Mouse (Mus musculus) erythroblast, adult 5-6 weeks (primary cell): ENCODE measurements around the gene Tnks1bp1. TPM values are rescaled to one million over a fixed set of nuclear protein-coding genes. Genes with fewer than 3 reads are reported as not detected.

Source experiments
- ATAC-seq: replicated peaks from 2 replicates; pipeline ENCODE4 v1.8.0; 2016; ENCODE audit warnings: moderate number of reproducible peaks, mild to moderate bottlenecking, moderate TSS enrichment, inconsistent platforms; ENCODE audit not compliant: poor library complexity, low FRiP score, severe bottlenecking
- total RNA-seq, 2 experiments: library from RNA; stranded (forward) in 1 of 2; stranded (reverse) in 1 of 2; fragments of 150-400 nt in 1 of 2; fragments of 200-764, 138-1000 nt in 1 of 2; gene quantifications; 2 replicates each; pipeline versions ENCODE4 v1.2.3 to v1.2.4; 2015 to 2017; ENCODE audit warnings: low replicate concordance in 2 of 2

Gene Tnks1bp1
- total RNA-seq, 2 experiments from 2014 or later: 1.2 TPM; not detected in 1

GRCm38 (mm10) chr2:85037047-85038026 lies 10.5 kb upstream of the Tnks1bp1 start, which contains the start of the genes Ssrp1 and P2rx3:
Ssrp1 (plus strand) TSS chr2:85037234.
P2rx3 (minus strand) TSS chr2:85037462.
- ATAC-seq: peak; percentile 89

- ATAC-seq: no peak
Measured at GRCm38 (mm10) chr2:85038336-85038735, 9.5 kb upstream of the Tnks1bp1 start.

GRCm38 (mm10) chr2:85043623-85044022 lies 4.2 kb upstream of the Tnks1bp1 start:
- no peak for ATAC-seq

GRCm38 (mm10) chr2:85046222-85046621 lies 1.6 kb upstream of the Tnks1bp1 start:
- no peak for ATAC-seq

- no peak for ATAC-seq
Measured at GRCm38 (mm10) chr2:85047081-85047480, 741 bp upstream of the Tnks1bp1 start.

GRCm38 (mm10) chr2:85048168-85048751 lies 438 bp downstream of the Tnks1bp1 start:
- no peak for ATAC-seq

- ATAC-seq: no peak
Measured at GRCm38 (mm10) chr2:85049277-85049676, 1.5 kb downstream of the Tnks1bp1 start.

GRCm38 (mm10) chr2:85050001-85050634 lies 2.3 kb downstream of the Tnks1bp1 start:
- ATAC-seq: no peak

- no peak for ATAC-seq
Measured at GRCm38 (mm10) chr2:85050746-85051145, 2.9 kb downstream of the Tnks1bp1 start.

- no peak for ATAC-seq
Measured at GRCm38 (mm10) chr2:85053192-85053816, 5.5 kb downstream of the Tnks1bp1 start.

GRCm38 (mm10) chr2:85056711-85057110 lies 8.9 kb downstream of the Tnks1bp1 start:
- ATAC-seq: no peak

GRCm38 (mm10) chr2:85059677-85060076 lies 11.9 kb downstream of the Tnks1bp1 start:
- ATAC-seq: no peak

- ATAC-seq: 0 out of 2 replicates have a peak, but pooled peaks have one; percentile 30
Measured at GRCm38 (mm10) chr2:85060591-85061060, 12.8 kb downstream of the Tnks1bp1 start.

GRCm38 (mm10) chr2:85061107-85061541 lies 13.3 kb downstream of the Tnks1bp1 start:
- no peak for ATAC-seq

GRCm38 (mm10) chr2:85065141-85065875 lies 17.5 kb downstream of the Tnks1bp1 start:
- ATAC-seq: no peak

GRCm38 (mm10) chr2:85066937-85067336 lies 19.1 kb downstream of the Tnks1bp1 start:
- ATAC-seq: no peak

GRCm38 (mm10) chr2:85067903-85068625 lies 20.2 kb downstream of the Tnks1bp1 start:
- ATAC-seq: no peak

GRCm38 (mm10) chr2:85068626-85069025 lies 20.8 kb downstream of the Tnks1bp1 start:
- ATAC-seq: no peak
